Mouse (Mus musculus) CH12.LX (cell line): Measurements from ENCODE around the gene Col1a2. TPM values are rescaled to one million over a fixed set of nuclear protein-coding genes. Genes with fewer than 3 reads are reported as not detected.

Experiments used
- DNase-seq: peaks from one replicate; pipeline ENCODE4 v3.0.0-alpha.2; 2013; ENCODE audit errors: extremely low read depth
- H3K27ac ChIP-seq: 2 replicates; pipeline ENCODE4 v1.5.1; 2012; ENCODE audit warnings: low read depth, mild to moderate bottlenecking, control low read depth, moderate library complexity; ENCODE audit not compliant: insufficient read depth
- H3K27me3 ChIP-seq: replicated peaks from 2 replicates; pipeline ENCODE3; 2012; ENCODE audit warnings: inconsistent platforms
- H3K36me3 ChIP-seq, 2 experiments: replicated peaks in 1 of 2; 2 replicates each; pipeline versions ENCODE3 to v1.6.1; 2012; ENCODE audit warnings: inconsistent platforms in 1 of 2, low read length in 1 of 2, mild to moderate bottlenecking in 1 of 2, mixed read lengths in 1 of 2, moderate library complexity in 1 of 2; ENCODE audit not compliant: control insufficient read depth in 1 of 2, insufficient read depth in 1 of 2
- H3K4me1 ChIP-seq, 2 experiments: 2 replicates each; pipeline ENCODE4 v1.6.1; 2012; ENCODE audit warnings: inconsistent platforms in 1 of 2, moderate library complexity in 1 of 2; ENCODE audit not compliant: insufficient read depth in 2 of 2, control insufficient read depth in 1 of 2
- H3K4me2 ChIP-seq: 2 replicates; pipeline ENCODE4 v1.6.1; 2012; ENCODE audit warnings: low read depth, mild to moderate bottlenecking, control low read depth; ENCODE audit not compliant: poor library complexity, insufficient read depth, severe bottlenecking
- H3K4me3 ChIP-seq, 3 experiments: fragments of 150-350 bp in 1 of 3; sonication (generic) in 1 of 3; replicated peaks in 1 of 3; 2 replicates each; pipeline versions ENCODE3 to v1.5.1; 2011 to 2012; ENCODE audit warnings: low read depth in 2 of 3, low read length in 2 of 3, mild to moderate bottlenecking in 2 of 3, moderate library complexity in 2 of 3, control low read depth in 1 of 3, improper control_type of control experiment in 1 of 3, inconsistent platforms in 1 of 3, mixed read lengths in 1 of 3; ENCODE audit not compliant: poor library complexity in 1 of 3
- H3K79me2 ChIP-seq: replicated peaks from 2 replicates; pipeline ENCODE4 v1.6.1; 2012; ENCODE audit warnings: mild to moderate bottlenecking, moderate library complexity; ENCODE audit not compliant: control insufficient read depth, poor library complexity, insufficient read depth, severe bottlenecking; ENCODE audit errors: extremely low read depth
- H3K9ac ChIP-seq: 2 replicates; pipeline ENCODE4 v1.6.1; 2012; ENCODE audit warnings: low read depth, mild to moderate bottlenecking, control low read depth, moderate library complexity; ENCODE audit not compliant: insufficient read depth
- H3K9me3 ChIP-seq: replicated peaks from 2 replicates; pipeline ENCODE3; 2012; ENCODE audit warnings: low read length, inconsistent platforms, mixed read lengths
- BHLHE40 ChIP-seq: IDR thresholded peaks from 2 replicates; pipeline ENCODE4 v1.6.1; 2011; ENCODE audit warnings: mild to moderate bottlenecking, low read depth, low read length, improper control_type of control experiment
- CHD2 ChIP-seq: IDR thresholded peaks from 2 replicates; pipeline ENCODE4 v1.6.1; 2011; ENCODE audit warnings: low read length, improper control_type of control experiment
- E2F4 ChIP-seq: IDR thresholded peaks from 2 replicates; pipeline ENCODE4 v1.6.1; 2011; ENCODE audit warnings: low read depth, low read length, improper control_type of control experiment; ENCODE audit not compliant: insufficient replicate concordance
- ELF1 ChIP-seq: IDR thresholded peaks from 2 replicates; pipeline ENCODE4 v1.6.1; 2014; ENCODE audit warnings: low read depth, mild to moderate bottlenecking, inconsistent platforms, low read length, improper control_type of control experiment
- EP300 ChIP-seq: IDR thresholded peaks from 2 replicates; pipeline ENCODE4 v1.6.1; 2011; ENCODE audit warnings: low read length, improper control_type of control experiment
- HCFC1 ChIP-seq: IDR thresholded peaks from 2 replicates; pipeline ENCODE4 v1.6.1; 2012; ENCODE audit warnings: low read depth, mild to moderate bottlenecking, inconsistent platforms, low read length, improper control_type of control experiment
- JUN ChIP-seq: IDR thresholded peaks from 2 replicates; pipeline ENCODE4 v1.6.1; 2011; ENCODE audit warnings: low read depth, mild to moderate bottlenecking, low read length, improper control_type of control experiment, moderate library complexity; ENCODE audit not compliant: insufficient read depth
- JUND ChIP-seq: conservative IDR thresholded peaks from 2 replicates; pipeline ENCODE4 v1.6.1; 2011; ENCODE audit warnings: low read depth, low read length, improper control_type of control experiment
- KAT2A ChIP-seq: IDR thresholded peaks from 2 replicates; pipeline ENCODE4 v1.6.1; 2012; ENCODE audit warnings: low read length, improper control_type of control experiment, inconsistent platforms; ENCODE audit not compliant: insufficient replicate concordance
- MAFK ChIP-seq: IDR thresholded peaks from 2 replicates; pipeline ENCODE4 v1.6.1; 2011; ENCODE audit warnings: low read length, improper control_type of control experiment; ENCODE audit not compliant: insufficient replicate concordance
- MEF2A ChIP-seq: IDR thresholded peaks from 2 replicates; pipeline ENCODE4 v1.6.1; 2014; ENCODE audit warnings: low read depth, mild to moderate bottlenecking, inconsistent platforms, low read length, improper control_type of control experiment, borderline replicate concordance
- MXI1 ChIP-seq: IDR thresholded peaks from 2 replicates; pipeline ENCODE4 v1.6.1; 2011; ENCODE audit warnings: mild to moderate bottlenecking, low read depth, low read length, improper control_type of control experiment
- PAX5 ChIP-seq: IDR thresholded peaks from 2 replicates; pipeline ENCODE4 v1.6.1; 2012; ENCODE audit warnings: low read length, inconsistent platforms, mixed read lengths
- RAD21 ChIP-seq: IDR thresholded peaks from 2 replicates; pipeline ENCODE4 v1.6.1; 2011; ENCODE audit warnings: low read depth, mild to moderate bottlenecking, low read length, improper control_type of control experiment, moderate library complexity
- RCOR1 ChIP-seq: conservative IDR thresholded peaks from 2 replicates; pipeline ENCODE4 v1.6.1; 2012; ENCODE audit warnings: low read depth, mild to moderate bottlenecking, inconsistent platforms, low read length, improper control_type of control experiment
- TBP ChIP-seq: conservative IDR thresholded peaks from 2 replicates; pipeline ENCODE4 v1.6.1; 2011; ENCODE audit warnings: low read depth, low read length, improper control_type of control experiment
- UBTF ChIP-seq: IDR thresholded peaks from 2 replicates; pipeline ENCODE4 v1.6.1; 2012; ENCODE audit warnings: low read depth, mild to moderate bottlenecking, inconsistent platforms, low read length, improper control_type of control experiment, moderate library complexity
- USF2 ChIP-seq: conservative IDR thresholded peaks from 2 replicates; pipeline ENCODE4 v1.6.1; 2011; ENCODE audit warnings: low read depth, low read length, improper control_type of control experiment
- dilution Hi-C: fragments of 300-500 bp; cut with MboI; formaldehyde crosslinking; loops from 2 replicates; pipeline ENCODE4 v1.14.3; 2020; ENCODE audit warnings: low sequenced_read_pairs; ENCODE audit not compliant: extremely low pct_unique_long_range_greater_than_20kb, extremely low pct_ligation_motif_present
- in situ Hi-C: fragments of 300-500 bp; cut with MboI; formaldehyde crosslinking; loops from 3 replicates; pipeline ENCODE4 v1.14.3; 2019; ENCODE audit warnings: low sequenced_read_pairs, low pct_ligation_motif_present, low pct_unique_long_range_greater_than_20kb, mixed read lengths
- polyA plus RNA-seq: library from polyadenylated mRNA; unstranded; fragments of >175 nt; gene quantifications from 2 replicates; pipeline ENCODE4 v1.2.1, GENCODE M21; 2012; ENCODE audit warnings: low read depth; ENCODE audit not compliant: insufficient read length
- total RNA-seq, 2 experiments: library from RNA; depleted of rRNA; stranded (reverse); fragments of 300-350 nt in 1 of 2; fragments of >200 nt in 1 of 2; gene quantifications; 2 replicates each; pipeline ENCODE4 v1.2.3; 2012 to 2014

The Col1a2 gene
- total and polyA plus RNA-seq, 3 experiments: not detected

- H3K79me2 ChIP-seq: no peaks in the 10 kb centered on the region
- no peak for DNase-seq
- TF ChIP-seq JUN: no peak
- TF ChIP-seq, all 38 proteins: peak for 0
- Histone ChIP-seq H3K4me3 (no peak overlapping the region), H3K27ac (no peak overlapping the region), H3K36me3 (no peaks in the 10 kb centered on the region), H3K4me2 (no peak overlapping the region), H3K9ac (no peak overlapping the region), H3K27me3 (no peaks in the 10 kb centered on the region), H3K4me1 (peaks cover 5 to 20% of the 10 kb centered on the region in 2 experiments), H3K9me3 (no peaks in the 10 kb centered on the region)
- dilution Hi-C loops: no loop called here
- in situ Hi-C loops: no loop called here
These were observed 30.0 kb downstream of the Col1a2 start for GRCm38 (mm10) chr6:4534462-4535079.

GRCm38 (mm10) chr6:4541926-4542715 is 37.5 kb downstream of the Col1a2 start:
- no peaks in the 10 kb centered on the region for H3K79me2 ChIP-seq
- no peak overlapping the region for H3K4me3 ChIP-seq
- H3K9ac ChIP-seq: no peak overlapping the region
- H3K27me3 ChIP-seq: no peaks in the 10 kb centered on the region
- dilution Hi-C loops: no loop called here
- H3K9me3 ChIP-seq: no peaks in the 10 kb centered on the region
- peaks cover 2 to 14% of the 10 kb centered on the region in 2 experiments for H3K4me1 ChIP-seq
- no peak overlapping the region for H3K27ac ChIP-seq
- H3K4me2 ChIP-seq: no peak overlapping the region
- TF ChIP-seq CHD2 (no peak), MXI1 (no peak), ELF1 (no peak), PAX5 (no peak), MAFK (no peak), BHLHE40 (no peak), JUND (no peak), USF2 (no peak), HCFC1 (no peak), RAD21 (no peak), E2F4 (no peak), KAT2A (no peak), RCOR1 (no peak), UBTF (no peak), MEF2A (no peak), TBP (no peak), EP300 (no peak)
- no peak for DNase-seq
- in situ Hi-C loops: loop anchor here (10.0 kb wide), 1 partner anchor 127 kb away; no protein-coding TSS in a partner anchor
- no peaks in the 10 kb centered on the region for H3K36me3 ChIP-seq
